Mouse (Mus musculus) inflammation-experienced regulatory T-cells, adult 16 weeks (primary cell): ENCODE measurements around the gene Ndufa5. TPM values are rescaled to one million over a fixed set of nuclear protein-coding genes. Genes with fewer than 3 reads are reported as not detected.

Experiments used
- polyA plus RNA-seq: library from polyadenylated mRNA; unstranded; fragments of 100-300 nt; shearing (Covaris generic); gene quantifications from one replicate; pipeline ENCODE4 v1.2.1, GENCODE M21; 2017

Gene Ndufa5
- polyA plus RNA-seq = 188 TPM

GRCm38 (mm10) chr6:24527155-24528063 is at the start of gene Ndufa5:
Ndufa5 (minus strand) TSS chr6:24528013.

DNA sequence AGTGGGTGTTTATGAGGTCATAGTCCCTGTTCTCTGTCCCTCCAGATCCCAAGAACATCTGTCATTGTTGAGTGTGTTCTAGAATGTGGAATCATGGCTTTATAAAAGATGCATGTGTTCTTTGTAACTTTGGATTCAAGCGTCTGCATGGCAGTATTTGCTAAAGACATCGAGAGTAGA is 141 bp upstream of the Ndufa5 start, which contains the start of gene Asb15:
TSS of gene Asb15 (plus strand) at position 81 of the 180 bp plus-strand sequence.

GRCm38 (mm10) chr6:24514552-24515284 is 13.1 kb downstream of the Ndufa5 start, which contains the start of gene Iqub:
Iqub (minus strand) TSS chr6:24515067.

Other genes starting within 250 kb of the Ndufa5 start
- not detected for gene Iqub, start 12.9 kb downstream of the Ndufa5 start, polyA plus RNA-seq
- not detected for gene Asb15, start 131 bp upstream of the Ndufa5 start, polyA plus RNA-seq
- gene Lmod2, start 69.7 kb upstream of the Ndufa5 start, polyA plus RNA-seq = not detected
- gene Wasl, start 137.0 kb upstream of the Ndufa5 start, polyA plus RNA-seq = 15.6 TPM
- not detected for gene Hyal6, start 205.2 kb upstream of the Ndufa5 start, polyA plus RNA-seq
- not detected for gene Hyal4, start 220.3 kb upstream of the Ndufa5 start, polyA plus RNA-seq